Mouse (Mus musculus): ENCODE measurements at regions not wholly inside any gene's neighbourhood (a gene's known extent, or its start where the extent isn't known, plus 50 kb on each side); places are given as distances from the start of the nearest gene placed in this dataset.

- peak; percentile 8 for DNase-seq
These were observed 81.3 kb downstream of the Atp6ap1l start for GRCm38 (mm10) chr13:90823877-90824276.

- no peak for DNase-seq
These were observed 83.3 kb downstream of the Atp6ap1l start for GRCm38 (mm10) chr13:90821898-90822297.

- no peak for DNase-seq
These were observed 84.7 kb downstream of the Atp6ap1l start for GRCm38 (mm10) chr13:90820453-90820852.

GRCm38 (mm10) chr13:90819934-90820333 is 85.2 kb downstream of the Atp6ap1l start:
- DNase-seq, result no peak

- no peak for DNase-seq
These were observed 90.8 kb downstream of the Atp6ap1l start for GRCm38 (mm10) chr13:90814174-90814865.

GRCm38 (mm10) chr13:90810011-90810410 is 95.1 kb downstream of the Atp6ap1l start:
- no peak for DNase-seq

- no peak for DNase-seq
These were observed 105.5 kb downstream of the Atp6ap1l start for GRCm38 (mm10) chr13:90799641-90800040.

GRCm38 (mm10) chr13:90798791-90799542 is 106.2 kb downstream of the Atp6ap1l start:
- DNase-seq, result no peak

GRCm38 (mm10) chr13:90798381-90798780 is 106.8 kb downstream of the Atp6ap1l start:
- no peak for DNase-seq

GRCm38 (mm10) chr13:90797209-90797608 is 107.9 kb downstream of the Atp6ap1l start:
- DNase-seq, result no peak

GRCm38 (mm10) chr13:90796809-90797208 is 108.3 kb downstream of the Atp6ap1l start:
- DNase-seq, result no peak

GRCm38 (mm10) chr13:90782435-90782834 is 122.7 kb downstream of the Atp6ap1l start:
- no peak for DNase-seq

- DNase-seq, result no peak
These were observed 123.2 kb downstream of the Atp6ap1l start for GRCm38 (mm10) chr13:90781974-90782373.

GRCm38 (mm10) chr13:90777952-90778298 is 127.2 kb downstream of the Atp6ap1l start:
- DNase-seq, result no peak

- no peak for DNase-seq
These were observed 127.8 kb downstream of the Atp6ap1l start for GRCm38 (mm10) chr13:90777123-90777951.

- no peak for DNase-seq
These were observed 143.0 kb downstream of the Atp6ap1l start for GRCm38 (mm10) chr13:90762154-90762553.

GRCm38 (mm10) chr13:90760516-90761050 is 144.6 kb downstream of the Atp6ap1l start:
- DNase-seq, result no peak

GRCm38 (mm10) chr13:90754451-90754850 is 150.7 kb downstream of the Atp6ap1l start:
- no peak for DNase-seq

- DNase-seq, result no peak
These were observed 155.4 kb downstream of the Atp6ap1l start for GRCm38 (mm10) chr13:90749741-90750140.

- DNase-seq, result no peak
These were observed 160.1 kb downstream of the Atp6ap1l start for GRCm38 (mm10) chr13:90745063-90745462.

GRCm38 (mm10) chr13:90742615-90743402 is 162.3 kb downstream of the Atp6ap1l start:
- no peak for DNase-seq

- no peak for DNase-seq
These were observed 165.4 kb downstream of the Atp6ap1l start for GRCm38 (mm10) chr13:90739797-90740196.

All from kidney, postnatal 14 days (tissue).